Mouse (Mus musculus) kidney, postnatal 36 days (tissue): ENCODE measurements around the gene Epb41l3.
A peak's percentile ranks its signal among the peaks of the same experiment; 100 is the strongest.

Experiments
- DNase-seq, 2 experiments: peaks; one replicate each; pipeline ENCODE4 v3.0.0; 2021 to 2022; ENCODE audit warnings: mixed read lengths in 2 of 2

Gene Epb41l3

GRCm38 (mm10) chr17:69256441-69256840 is 181.0 kb downstream of the Epb41l3 start:
- peak in 1 of 2 experiments; percentile 22 for DNase-seq

GRCm38 (mm10) chr17:69263810-69264565 is 188.5 kb downstream of the Epb41l3 start:
- DNase-seq = no peak

DNA sequence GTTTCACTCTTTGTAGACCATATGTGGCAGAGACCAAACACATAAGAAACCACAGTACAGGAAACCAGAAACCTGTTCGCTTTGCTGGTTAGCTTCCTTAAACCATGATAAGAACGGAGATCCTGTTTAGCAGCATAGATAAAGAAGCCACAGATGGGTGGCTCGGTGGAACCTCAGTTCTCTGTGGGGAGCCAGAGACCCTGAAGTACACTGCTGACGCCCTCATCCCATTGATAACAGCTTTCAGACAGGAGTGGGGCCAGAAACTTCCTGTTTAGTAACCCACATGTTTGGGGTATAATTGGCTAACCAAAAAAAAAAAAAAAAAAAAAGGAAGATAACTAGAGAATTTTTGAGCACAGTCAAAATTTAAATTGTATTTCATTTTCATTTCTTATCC is 189.7 kb downstream of the Epb41l3 start:
- DNase-seq = no peak

DNA sequence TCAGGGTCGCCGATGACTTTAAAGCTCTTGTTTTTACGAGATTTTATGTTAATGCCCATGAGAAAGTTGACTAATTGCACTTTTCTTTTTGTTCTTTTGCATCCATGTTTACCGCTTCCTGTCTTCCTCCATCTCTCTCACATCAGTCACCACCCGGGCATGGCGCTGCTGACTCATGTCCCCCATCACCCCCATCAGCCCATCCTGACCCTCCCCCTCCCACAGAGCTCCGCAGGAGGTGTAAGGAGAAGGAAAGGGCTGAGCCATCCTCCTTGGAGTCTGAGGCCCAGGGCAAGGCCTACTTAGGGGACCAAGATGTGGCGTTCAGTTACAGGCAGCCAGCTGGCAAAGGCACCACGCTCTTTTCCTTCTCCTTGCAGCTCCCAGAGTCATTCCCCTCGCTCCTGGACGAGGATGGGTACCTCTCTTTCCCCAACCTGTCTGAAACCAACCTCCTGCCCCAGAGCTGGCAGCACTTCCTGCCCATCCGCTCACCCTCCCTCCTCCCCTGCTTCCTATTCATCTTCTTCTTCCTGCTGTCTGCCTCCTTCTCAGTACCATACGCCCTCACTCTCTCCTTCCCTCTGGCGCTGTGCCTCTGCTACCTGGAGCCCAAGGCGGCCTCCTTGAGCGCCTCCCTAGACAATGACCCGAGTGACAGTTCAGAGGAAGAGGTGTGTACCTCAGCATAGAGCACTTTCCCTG is 190.4 kb downstream of the Epb41l3 start:
- DNase-seq = no peak

DNA sequence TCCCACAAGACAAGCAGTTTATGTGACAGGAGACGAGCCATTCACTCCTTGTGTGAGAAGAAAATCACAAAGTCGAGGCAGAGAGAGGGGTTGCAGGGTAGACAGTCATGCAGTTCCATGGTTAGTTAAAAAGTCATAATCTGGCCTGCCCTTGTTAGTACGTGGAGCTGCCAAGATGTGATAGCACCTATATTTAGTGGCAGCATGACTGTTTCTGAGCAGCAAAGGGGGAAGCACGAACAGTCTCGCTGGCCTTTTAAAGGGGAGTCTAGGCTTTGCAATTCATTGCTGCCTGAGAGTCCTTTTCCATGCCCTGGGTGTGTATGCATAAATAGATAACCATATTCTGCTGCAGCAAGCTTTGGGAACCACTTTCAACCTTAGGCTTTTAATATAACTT is 191.5 kb downstream of the Epb41l3 start:
- no peak for DNase-seq

- DNase-seq = no peak
Observed at GRCm38 (mm10) chr17:69267526-69267925, 192.0 kb downstream of the Epb41l3 start.

DNA sequence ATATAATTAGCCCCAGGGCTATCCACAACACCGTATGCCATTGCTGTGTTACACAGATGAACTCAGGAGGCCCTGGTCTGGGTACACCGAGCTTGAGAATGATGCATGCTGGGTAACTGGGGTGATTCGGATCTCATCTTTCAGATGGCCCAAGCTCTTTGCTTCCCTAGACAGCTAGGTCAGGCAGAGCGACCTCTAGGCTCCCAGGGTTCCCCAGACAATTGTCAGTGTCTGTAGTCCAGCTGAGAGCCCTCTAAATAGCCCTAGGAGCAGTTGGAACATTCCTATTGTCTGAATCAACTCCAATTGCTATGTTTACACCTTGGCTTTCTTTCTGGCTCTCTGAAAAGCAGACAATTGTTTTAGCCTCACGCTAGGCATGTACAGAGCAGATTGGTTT is 201.9 kb downstream of the Epb41l3 start:
- no peak for DNase-seq

GRCm38 (mm10) chr17:69284511-69284910 is 209.0 kb downstream of the Epb41l3 start:
- DNase-seq = no peak

DNA sequence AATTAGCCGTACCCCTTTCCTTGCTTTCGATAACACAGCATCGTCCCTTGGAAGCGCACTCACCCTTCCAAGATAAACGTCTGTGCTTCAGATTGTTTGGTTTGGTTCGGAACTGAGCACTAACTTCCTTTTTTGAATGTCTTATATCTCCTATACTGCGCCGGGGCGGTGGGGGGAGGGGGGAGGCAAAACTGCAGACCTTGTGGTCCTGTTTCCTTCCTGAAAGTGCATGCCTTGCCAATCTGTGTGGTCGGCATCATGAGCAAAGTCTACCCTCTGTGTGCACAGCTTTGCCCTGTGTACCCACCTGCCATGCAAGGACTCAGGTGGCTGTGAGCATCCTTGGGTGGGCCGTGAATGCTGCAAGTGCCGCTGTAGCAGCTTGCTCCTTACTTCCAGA is 212.6 kb downstream of the Epb41l3 start:
- no peak for DNase-seq

GRCm38 (mm10) chr17:69290272-69290671 is 214.8 kb downstream of the Epb41l3 start:
- DNase-seq = no peak

GRCm38 (mm10) chr17:69301552-69301951 is 226.1 kb downstream of the Epb41l3 start:
- DNase-seq = no peak

DNA sequence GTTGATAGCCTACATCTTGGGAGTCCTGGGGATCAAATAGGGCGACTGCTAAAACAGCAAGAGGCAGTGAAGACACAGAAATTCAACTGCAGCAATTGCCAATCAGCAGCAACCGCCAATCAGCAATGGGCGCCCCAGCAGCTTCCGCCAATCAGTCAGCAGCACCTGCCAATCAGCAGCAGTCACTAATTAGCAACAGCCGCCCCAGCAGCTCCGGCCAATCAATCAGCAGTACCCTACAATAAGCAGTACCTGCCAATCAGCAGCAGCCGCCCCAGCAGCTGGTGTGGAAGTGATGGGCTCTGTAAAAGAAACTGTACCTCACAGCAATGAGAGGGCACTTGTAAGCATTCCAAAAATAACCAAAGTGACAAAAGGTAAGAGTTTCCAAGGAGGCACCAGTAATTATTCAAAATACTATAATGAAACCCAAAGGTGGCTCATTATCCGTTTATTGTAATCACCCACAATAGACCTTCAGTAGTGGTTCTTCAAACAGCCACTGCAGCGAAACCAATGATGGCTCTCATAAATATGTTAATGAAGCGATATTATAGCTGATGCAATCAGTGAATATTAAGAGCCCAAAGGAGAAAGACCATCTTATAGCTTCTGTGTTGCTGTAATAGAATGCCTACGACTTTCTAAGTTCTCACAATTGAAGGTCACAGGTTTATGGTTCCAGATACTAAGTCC is 228.2 kb downstream of the Epb41l3 start:
- no peak for DNase-seq

DNA sequence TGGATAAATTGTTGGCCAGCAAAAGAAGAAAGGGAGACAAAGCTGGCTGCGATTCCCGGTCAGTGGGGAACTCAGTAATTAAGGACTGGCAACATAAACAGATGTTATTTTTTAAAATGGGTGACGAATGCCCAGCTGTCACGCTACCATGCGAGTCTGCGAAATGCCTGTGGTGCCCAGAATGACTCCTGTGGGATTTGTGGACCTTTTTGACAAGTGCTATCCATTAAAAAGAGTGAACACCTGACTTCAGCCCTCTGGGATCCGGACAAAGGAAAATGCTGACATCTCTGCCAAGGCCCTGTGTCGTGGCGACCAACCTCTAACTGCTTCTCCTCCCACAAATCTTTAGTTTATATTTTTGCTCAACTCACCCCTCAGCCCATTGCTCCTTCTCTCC is 232.2 kb downstream of the Epb41l3 start:
- DNase-seq = no peak

GRCm38 (mm10) chr17:69309872-69310271 is 234.4 kb downstream of the Epb41l3 start:
- no peak for DNase-seq

GRCm38 (mm10) chr17:69320496-69320895 is 245.0 kb downstream of the Epb41l3 start:
- no peak for DNase-seq

DNA sequence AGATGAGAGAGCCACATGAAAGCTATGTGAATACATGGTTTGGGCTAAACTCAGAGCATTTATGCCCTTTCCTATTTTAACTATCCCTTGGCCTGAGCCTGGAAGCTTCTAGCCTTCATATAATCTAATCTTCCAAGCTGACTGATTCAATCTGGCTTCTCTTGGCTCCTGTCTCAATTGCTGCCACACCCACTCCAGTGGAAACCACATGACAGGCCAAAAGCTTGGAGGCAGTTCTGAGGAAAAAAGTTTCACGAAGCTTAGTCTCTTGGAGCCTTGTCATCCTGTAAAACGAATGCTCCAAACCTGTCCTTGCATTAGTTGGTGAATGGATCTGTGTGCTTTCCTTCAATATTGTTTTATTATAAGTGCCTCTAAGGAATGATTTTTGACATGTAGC is 247.2 kb downstream of the Epb41l3 start:
- DNase-seq = no peak
